Mouse (Mus musculus) kidney, postnatal 10 days (tissue): ENCODE results near the gene Rbpms2.
"Not testable (repeated sequence)": the region's sequence is repeated elsewhere in the genome, so short reads cannot be mapped to it uniquely, and the experiment has no call there.

ENCODE experiments used
- DNase-seq: peaks from one replicate; pipeline ENCODE4 v3.0.0; 2021; ENCODE audit warnings: mixed read lengths

Gene Rbpms2

DNA sequence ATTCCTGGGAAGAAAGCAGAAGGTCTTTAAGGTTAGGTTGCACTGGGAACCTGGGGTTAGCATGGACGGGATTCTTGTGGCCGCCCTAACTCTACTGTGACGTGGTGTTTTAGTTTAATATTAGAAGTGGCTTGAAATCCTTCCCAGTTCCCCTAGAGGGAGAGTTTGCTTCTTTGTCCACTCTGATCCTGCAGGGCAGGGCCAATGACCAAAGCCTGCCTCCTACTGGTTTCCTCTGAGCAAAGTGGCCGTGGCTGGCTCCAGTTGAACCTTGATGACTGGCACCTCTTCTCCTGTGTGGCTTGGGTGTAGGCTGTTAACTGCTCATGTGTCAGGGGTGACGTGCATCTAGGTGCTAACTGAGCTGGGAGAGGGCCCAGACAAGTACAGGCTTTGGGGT, 31.6 kb downstream of the Rbpms2 start:
- DNase-seq: peak; percentile 50

DNA sequence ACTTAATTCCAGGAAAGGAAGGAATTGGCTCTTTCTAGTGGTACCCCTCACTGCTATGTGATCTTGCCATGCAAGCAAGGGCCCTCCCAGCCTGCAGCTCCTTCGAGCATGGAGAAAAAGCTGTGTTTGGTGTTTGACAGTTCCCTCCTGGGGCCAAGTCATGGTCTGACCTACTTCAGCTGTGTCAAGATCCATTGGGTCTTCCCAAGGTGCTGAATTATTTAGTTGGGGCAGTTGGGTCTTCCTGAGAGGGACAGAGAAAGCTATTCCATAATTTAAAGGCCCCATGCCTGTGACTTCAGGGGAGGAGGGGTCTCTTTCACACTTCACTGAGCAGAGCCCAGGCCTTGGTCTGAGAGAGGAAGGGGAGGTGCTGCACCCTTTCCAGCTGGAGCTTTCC, 32.0 kb downstream of the Rbpms2 start:
- no peak for DNase-seq

DNA sequence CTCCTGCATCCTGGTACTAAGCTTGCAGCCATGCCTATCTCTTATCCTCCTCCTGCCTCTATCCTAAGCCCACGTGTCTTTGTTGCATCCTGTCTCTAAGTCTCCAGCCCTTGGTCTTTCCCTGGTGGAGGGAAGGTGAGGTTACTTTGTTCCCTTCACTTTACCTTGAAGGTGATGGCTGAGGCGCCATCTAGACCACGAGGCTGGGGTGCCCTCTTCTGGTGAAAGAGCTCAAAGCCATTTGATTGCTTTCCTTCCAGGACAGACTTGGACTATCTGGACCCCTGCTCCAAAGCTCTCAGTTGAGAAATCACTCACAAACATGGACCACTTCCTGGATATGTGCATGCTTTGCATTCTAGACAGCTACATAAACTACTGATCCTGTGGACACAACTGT, 34.7 kb downstream of the Rbpms2 start:
- peak; percentile 87 for DNase-seq

DNA sequence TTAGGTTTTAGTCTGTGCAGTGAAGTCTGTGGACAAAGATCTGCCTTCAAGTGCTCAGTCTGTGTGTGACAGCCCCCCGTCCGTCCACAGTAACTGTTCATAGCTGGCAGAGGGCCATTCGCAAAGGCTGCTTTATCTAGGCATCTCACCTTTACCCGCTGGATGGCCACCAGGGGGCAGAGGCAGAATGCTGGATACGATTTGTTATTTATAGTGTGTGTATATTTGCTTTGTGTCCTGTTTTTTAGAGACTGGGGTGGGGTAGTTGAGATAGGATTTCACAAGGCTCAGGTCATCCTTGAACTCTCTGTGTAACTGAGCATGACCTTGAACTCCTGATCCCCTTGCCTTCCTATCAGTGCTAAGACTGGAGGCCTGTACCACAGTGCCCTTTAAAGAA, 36.6 kb downstream of the Rbpms2 start:
- DNase-seq: peak; percentile 89

DNA sequence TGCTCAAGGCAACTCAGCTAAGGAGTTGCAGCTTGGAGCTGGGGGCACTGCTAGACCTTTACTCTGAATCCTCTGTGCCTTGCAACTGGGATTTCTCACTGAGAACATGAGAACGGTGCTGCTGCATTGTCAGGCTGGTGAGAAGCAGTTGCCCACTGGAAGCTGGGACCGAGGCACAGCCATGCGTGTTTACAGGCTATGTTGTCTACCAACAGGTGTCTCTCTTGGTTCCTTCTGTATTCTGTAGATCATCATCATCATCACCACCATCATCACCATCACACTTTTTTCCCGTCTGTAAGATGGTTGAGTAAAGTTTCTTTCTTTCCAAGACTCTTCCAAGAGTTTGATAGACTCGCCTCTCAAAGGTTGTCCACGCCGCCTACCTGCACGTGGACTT, 38.3 kb downstream of the Rbpms2 start, which contains the start of gene Oaz2:
Gene Oaz2, plus strand, starts transcription at position 301 of the 400 bp plus-strand sequence.
- no peak for DNase-seq

DNA sequence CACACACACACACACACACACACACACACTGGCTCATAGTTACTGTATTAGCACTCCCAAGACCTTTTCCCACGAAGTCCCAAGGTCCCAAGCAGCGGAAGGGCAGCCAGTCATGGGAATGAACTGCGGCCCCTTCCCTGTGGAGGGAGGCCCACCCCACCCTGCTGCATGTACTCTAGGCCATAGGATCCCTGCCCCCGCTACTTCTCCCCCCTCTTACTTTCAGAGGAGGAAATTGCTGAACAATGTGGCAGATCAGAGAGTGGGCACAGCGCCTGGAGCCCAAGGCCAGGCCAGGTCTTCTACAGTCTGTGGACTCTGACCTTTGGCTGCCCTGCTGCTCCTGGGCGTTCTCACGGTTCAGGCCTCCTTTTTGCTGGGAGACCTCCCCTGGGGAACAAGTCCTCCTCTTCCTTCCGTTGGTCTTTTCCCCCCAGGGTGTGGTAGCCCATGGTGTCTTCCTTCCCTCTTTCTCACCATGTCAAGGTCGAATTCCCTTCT, 42.0 kb downstream of the Rbpms2 start:
- DNase-seq: peak; percentile 91

DNA sequence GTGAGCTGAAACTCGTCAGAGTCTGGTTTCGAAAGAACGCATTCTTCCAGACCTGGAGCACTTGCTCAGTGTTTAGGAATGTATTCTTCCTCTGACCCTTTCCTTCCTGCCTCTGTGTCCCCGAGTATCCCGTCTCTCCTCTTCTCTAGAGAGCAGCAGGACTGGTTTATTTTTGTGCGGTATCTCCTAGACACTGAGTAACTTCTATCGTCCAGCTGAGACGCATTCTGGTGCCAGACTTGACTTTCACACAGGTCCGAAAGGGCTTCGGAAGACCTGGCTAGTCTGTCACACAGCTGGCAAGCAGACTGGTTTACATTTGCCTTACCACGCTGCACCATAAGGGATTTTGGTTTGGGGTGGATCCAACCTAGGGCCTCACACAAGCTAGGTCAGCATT, 43.5 kb downstream of the Rbpms2 start:
- DNase-seq: peak; percentile 27

DNA sequence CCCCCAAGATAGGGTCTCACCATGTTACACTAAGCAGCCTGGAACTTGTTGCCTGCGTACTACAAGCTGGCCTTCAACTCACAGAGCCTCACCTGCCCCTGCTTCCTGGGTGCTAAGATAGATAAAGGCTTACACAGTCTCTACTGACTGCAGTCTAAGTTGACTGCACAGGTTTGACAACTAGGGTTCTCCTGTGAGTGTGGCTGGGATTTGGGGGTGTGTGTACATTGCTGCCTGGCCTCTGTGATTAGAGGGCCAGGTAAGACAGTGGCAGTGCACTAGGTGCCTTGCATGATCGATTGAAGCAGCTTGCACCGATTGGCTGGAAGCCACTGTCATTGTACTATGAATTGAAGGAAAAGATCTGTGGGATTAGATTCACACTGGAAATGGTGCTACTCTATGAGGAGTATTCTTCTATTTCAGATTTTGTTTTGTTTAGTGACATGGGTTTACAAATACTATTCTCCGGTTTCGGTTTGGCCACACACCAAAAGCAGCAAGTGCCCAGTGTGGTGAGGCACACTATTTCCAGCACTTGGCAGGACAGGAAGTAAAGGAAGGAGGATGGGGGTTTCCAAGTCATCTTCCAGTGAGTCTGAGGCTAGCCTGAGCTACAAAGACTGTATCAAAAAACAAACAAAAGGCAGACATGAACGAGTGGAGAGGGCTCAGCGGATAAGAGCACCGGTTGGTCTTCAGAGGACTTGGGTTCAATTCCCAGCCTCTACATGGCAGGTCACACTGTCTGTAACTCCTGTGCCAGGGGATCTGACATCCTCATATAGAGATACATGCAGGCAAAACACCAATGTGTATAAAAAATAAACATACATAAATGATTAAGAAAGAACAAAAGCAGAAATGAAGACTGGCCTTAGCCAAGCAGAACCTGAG, 46.3 kb downstream of the Rbpms2 start:
- no peak for DNase-seq

DNA sequence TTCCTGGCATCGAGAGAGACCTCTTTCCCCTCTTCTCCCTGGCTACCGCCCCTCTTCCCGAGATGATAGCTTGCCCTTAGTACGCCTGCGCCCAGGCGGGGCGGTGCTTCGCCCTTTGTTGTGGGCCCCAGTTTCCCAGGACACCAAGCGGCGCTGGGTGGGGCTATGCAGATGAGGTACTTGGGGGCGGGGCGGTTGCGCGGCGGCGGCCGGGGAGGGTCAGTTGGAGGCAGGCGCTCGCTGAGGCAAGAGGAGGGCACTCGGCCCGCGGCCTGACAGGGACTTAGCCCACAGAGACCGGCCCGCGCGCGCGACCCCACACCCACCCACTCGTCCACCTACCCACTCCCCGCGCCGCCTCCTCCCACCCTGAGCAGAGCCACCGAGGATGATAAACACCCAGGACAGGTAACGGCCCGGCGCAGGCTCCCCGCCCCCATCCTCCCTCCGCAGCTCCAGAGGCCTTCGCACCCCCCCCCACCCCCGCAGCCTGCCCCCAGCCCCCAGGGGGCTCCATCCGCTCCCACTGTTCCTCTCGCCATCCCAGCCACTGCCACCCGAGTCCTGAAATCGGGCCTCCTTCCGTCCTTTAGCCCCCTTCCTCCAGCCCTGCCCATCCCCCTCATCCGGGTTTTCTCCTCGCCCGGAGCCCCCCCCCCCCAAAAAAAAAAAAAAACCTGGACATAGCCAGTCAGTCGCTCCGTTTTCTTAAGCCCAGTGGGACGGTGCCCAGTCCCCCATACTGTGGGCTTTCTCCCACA, 47.1 kb downstream of the Rbpms2 start:
- DNase-seq: peak; percentile 99

DNA sequence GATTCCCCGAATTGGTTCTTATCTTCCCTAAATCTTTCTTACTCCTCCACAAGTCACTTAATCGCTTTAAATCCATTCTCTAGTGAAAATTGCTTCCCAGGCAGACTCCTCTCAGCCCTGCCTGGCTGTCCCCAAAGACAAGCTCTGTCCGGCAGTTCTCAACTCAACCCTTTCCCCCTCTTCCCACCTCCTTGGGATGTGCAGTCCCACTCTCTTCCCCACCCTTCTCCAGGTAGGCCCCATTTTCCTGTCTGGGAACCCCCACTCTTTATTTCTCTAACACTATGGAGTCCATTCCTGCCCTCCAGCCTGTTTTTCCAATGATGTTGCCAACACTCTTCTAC, 47.6 kb downstream of the Rbpms2 start:
- DNase-seq: no peak

DNA sequence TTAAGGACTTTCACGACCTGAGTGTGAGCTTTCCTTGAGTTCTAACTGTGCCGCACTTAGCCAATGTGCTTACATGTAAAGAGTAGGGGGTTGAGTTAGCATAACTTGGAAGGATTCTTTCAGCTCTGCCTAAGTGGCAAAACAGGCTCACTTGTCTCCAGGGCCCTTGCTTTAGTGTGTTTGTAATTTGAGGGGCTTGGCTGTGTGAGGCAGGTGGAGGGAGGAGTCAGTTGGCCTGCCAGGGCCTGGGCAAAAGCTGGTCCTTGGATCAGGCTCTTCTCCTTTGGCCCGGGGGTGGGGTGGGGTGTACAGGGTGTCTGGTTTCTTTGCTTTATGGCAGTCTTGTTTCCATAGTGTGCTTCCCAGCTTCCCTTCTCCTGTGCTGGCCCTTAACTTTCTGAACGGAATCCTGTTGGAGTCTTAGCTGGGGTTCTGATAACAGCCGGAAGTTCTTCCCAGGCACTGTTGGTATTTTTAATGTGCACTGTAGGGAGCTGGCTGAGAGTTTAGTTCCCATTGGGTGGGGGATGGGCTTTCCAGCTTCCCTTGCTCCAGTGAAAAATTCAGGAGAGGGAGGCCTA, 49.8 kb downstream of the Rbpms2 start:
- DNase-seq: peak; percentile 85

DNA sequence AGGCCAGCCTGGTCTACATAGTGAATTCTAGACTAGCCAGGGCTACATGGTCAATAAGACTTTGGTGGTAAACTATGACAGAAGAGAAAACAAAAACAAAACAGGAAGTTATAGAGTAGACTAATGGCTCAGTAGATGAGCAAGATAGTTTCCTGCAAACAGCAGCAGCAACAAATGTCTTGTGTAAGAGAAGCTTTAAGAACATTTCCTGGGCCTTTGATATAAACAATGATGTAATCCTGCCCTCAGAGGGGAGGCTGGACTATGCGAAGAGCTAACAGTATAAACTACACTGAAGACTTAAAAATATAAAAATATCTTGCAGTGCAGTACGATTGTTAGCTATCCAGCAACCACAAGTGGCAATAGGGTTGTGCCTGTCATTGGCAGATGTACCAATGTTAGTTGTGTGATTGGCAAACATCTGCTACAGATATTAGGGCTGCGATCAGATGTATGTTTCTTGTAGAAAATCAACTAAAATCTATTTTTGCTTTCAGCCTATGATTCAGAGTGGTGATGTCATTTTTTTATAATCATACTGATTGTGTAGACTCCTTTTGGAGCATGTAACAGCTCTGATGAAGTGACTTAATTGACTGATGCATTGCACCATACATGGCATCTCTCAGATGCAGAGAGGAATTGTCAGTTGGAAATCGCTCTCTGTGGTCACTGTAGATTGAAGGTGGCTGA, 51.6 kb downstream of the Rbpms2 start:
- no peak for DNase-seq

DNA sequence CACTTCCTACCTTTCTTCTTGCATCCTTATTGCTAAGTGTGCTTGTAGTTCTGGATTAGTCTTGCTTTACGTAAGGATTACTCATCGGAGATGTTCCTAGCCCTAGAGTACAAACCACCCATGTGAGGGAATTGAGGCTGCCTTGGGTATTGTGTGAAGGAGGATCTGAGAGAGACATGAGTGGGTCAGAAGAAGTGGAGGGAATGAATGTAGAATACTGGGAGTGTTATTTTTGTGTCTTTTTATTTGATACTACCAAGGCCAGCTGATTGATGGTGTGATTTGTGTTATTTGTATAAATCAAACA, 52.1 kb downstream of the Rbpms2 start:
- DNase-seq: no peak

DNA sequence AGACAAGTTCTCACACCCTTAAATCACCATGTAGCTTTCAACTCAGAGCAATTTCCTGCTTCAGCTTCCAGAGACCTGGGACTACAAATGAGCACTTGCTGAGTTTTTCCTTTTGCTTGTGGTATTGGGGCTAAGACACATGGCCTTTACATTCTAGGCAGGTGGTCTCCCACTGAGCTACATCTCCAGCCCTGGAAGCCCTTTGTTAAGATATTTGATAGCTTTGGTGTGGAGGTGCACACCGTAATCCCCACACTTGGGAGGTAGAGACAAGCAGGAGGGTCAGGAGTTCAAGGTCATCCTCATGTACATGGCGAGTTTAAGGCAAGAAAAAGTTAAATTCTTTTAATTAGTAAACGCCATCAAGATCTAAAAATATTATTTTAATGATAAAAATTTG, 52.7 kb downstream of the Rbpms2 start:
- DNase-seq: no peak

DNA sequence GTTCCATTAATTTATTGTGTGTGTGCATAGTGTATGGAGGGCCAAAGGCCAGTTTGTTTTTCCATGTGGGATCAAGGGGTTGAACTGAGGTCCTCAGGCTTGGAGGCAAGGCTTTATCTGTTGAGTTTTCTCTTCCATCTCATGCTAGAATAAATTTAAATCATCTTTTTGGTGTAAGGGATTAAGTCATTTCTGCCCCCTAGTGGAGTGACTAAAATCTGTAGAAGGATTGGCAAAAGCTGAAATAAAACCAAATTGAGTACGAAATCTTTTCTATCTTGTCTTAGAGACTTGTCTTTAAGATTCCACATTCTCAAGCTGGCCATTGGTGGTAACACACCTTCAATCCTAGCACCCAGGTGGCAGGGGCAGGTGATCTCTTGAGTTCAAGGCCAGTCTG, 53.5 kb downstream of the Rbpms2 start:
- no peak for DNase-seq

DNA sequence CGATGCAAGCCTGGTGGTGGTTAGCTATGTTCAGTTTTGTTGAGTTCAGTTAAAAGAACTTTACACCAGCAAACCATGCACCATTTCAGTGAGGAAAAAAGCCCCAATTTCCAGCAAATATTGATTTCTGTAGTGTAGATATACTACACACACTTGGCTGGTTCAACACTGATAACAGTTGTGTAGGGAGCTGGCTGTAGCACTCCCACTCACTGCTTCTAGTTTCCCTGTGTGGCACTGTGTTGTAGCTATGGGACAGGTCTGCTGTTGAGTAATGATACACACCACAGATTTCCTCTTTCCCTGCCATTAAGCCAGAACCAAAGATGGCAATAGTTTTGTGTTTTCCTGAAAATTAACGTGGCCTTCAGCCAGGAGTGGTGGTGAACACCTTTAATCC, 55.3 kb downstream of the Rbpms2 start:
- no peak for DNase-seq

DNA sequence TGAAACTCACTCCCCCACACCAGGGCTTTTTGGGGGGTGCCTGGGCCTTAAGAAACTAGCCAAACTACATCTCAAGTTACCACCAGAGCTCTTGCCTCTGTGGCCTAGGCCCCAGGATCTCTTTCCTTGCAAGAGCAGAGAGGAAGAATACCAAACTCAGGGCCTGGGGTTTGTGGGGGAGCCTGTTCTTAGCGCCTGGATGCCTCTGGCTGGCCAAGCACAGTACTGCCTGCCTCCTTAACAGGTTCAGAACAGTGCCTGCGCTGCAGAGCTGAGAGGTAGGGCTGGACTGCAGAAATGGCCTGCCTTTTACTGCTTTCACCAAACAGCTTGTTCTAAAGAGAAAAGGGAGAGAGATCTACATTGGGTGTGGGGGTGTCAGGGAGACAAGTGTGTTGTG, 60.4 kb downstream of the Rbpms2 start:
- not testable (repeated sequence) for DNase-seq

DNA sequence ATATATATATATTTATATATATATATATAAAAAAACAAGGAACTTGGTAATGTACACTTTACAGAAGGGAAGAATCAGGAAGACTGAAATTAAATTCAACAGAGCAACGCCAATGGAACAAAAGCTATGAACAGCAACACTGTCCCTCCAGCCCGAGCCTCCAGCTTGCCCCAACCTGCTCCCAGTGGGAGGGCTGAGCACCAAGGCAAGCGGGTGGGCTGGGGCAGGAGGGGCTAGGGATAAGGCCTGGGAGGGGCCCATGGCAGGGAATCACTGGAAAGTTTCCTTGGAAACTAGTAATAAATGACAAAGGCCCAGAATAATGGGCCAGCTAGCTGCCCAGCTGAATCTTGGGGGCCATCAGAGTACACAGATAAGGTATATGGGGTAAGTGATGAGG, 63.0 kb downstream of the Rbpms2 start:
- no peak for DNase-seq

DNA sequence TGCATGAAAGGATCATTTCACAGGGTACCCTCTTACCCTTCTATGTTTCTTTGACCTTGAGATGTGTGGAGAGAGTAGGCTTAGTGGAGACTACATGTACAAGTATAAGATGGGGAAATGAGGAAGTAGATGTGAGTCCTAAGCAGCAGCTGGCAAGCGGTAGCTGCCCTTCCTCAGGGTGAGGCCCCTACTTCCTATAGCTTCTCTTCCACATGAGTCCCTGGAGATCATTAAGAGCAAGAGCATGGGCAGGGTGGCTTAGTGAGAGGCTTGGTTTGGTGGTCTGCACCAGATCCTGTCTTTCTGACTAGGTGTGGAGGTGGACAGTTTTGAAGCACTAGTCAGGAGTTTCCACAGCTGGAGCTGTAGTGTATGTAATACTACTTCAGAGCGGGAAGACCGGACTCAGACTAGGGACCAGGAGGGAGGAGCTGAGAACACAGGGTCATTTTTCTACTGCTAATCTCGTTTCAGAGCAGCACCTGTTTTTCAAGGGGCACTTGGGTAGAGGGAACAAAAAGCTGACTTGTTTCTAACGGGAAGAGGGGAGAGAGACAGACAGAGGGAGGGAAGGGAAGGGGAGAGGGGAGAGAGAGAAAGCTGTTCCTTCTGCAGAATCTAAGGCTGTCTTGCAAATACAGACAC, 63.6 kb downstream of the Rbpms2 start:
- no peak for DNase-seq

DNA sequence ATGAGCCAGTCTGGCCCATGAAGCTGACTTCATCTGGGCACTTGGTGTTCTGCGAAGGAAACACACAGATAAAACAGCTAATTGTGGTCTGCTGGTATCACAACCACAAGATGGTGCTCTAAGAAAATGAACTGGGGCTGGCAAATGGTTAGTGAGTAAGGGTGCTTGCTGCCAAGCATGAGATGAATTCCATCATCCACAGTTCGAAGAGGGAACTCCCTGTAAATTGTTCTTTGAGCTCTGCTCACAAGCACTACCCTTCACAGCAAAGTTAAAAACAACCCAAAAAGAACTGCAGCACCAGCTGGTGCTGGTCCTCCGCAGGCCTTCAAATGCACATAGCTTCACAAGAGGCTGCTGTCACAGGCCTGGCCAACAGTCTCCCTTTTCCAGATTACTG, 66.2 kb downstream of the Rbpms2 start:
- DNase-seq: peak; percentile 41

DNA sequence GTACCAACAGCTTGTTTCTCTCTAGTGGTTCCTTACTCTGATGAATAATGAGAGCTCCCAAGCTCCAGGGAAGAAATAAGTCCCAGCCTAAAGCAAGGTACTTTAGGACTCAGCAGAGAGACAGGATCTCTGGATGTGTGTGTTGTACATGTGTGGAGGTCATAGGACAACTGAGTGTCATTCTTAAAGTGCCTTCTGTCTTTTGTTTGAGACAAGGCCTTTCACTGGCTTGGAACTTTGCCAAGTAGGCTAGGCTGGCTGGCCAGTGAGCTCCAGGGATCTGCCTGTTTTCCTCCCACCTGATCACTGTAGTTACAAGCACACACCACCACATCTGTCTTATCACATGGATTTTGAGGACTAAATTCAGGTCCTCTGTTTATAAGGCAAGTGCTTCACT, 66.9 kb downstream of the Rbpms2 start:
- peak; percentile 49 for DNase-seq

DNA sequence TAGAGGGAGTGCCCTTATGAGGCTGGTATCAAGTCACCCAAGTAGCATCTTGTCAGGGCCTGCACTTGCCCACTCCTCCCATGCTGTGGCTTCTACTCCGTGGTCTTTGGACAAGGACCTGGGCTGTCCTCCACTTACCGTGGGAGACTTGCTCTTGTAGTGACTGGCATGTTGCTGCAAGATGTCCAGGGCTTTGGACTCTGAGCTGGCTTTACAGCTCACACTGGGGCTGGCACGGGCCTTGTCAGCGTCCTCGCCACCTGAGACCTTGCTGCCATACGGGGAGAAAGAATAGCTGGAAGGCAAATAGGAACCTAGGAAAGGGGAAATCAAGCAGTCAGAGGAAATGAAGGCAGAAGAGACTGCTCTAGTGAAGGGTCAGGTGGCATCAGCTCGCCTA, 67.9 kb downstream of the Rbpms2 start:
- no peak for DNase-seq

DNA sequence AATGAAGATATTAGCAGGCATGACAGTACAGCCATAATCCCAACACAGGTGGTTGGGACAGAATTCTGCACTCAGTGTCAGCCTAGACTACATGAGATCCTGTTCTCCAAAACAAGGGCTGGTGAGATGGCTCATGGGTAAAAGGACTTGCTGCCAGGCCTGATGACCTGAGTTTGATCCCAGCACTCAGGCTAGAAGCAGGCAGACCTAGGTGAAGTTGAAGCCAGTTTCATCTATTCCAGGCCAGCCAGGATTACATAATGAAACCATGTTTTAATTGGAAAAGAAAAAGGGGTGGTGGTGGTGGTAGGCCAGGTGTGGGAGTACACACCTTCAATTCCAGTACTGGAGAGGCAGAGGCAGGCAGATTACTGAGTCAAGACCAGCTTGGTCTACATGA, 68.5 kb downstream of the Rbpms2 start:
- DNase-seq: no peak
